Mouse (Mus musculus): ENCODE results near the gene Tlx2. TPM values are rescaled to one million over a fixed set of nuclear protein-coding genes. Genes with fewer than 3 reads are reported as not detected.

Gene Tlx2
- polyA plus RNA-seq, 1 experiment from 2014 or later, result not detected

DNA sequence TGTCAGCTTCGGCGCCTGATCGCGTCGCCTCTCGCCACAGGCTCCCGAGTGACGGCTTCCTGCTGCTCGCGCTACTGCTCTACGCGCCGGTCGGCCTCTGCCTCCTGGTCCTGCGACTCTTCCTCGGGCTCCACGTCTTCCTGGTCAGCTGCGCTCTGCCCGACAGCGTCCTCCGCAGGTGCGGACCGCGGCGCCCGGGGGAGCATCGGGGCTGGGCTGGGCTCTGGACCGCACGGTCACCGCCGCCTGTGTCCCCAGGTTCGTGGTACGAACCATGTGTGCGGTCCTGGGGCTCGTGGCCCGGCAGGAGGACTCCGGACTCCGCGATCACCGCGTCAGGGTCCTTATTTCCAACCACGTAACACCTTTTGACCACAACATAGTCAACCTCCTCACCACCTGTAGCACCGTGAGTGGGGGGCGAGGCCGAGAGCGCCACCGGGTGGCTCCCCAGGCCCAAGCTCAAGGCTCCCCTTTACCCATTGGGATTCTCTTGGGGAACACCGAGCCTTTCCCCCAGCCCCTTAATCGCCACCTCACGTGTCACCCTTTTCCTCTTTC lies 15.1 kb downstream of the Tlx2 start, which contains the start of gene Htra2:
Gene Htra2 (minus strand): TSS at position 403 of the 561 bp plus-strand sequence.
- peak within 1 kb of the TSS; percentile 95 for H3K27ac ChIP-seq (ENCODE audit: low read depth)
- ATAC-seq (peak; percentile 22), DNase-seq (no peak)
- peak within 1 kb of the TSS; percentile 92 for H3K4me3 ChIP-seq (ENCODE audit: low read depth, low read length)
- H3K4me2 ChIP-seq (ENCODE audit: low read depth, low read length), result peak within 1 kb of the TSS; percentile 99
- peaks cover 25% of the 10 kb centered on the region for H3K4me1 ChIP-seq (ENCODE audit: insufficient read depth)
- peak within 1 kb of the TSS; percentile 95 for H3K9ac ChIP-seq (replicated peaks)
- peaks cover 32% of the 10 kb centered on the region for H3K36me3 ChIP-seq (replicated peaks; ENCODE audit: insufficient read depth, low read length)
- no peaks in the 10 kb centered on the region for H3K9me3 ChIP-seq (ENCODE audit: low read length)
- TF ChIP-seq CTCF (IDR thresholded peaks at IDR 0.05; ENCODE audit: low read depth) (peak; percentile 69), EP300 (IDR thresholded peaks at IDR 0.05; ENCODE audit: low read depth) (no peak)
- no peaks in the 10 kb centered on the region for H3K27me3 ChIP-seq (ENCODE audit: insufficient read depth, low read length)
- WGBS (ENCODE audit: insufficient replicate concordance), result 0% methylated on average over 49 of the region's 50 CpGs

DNA sequence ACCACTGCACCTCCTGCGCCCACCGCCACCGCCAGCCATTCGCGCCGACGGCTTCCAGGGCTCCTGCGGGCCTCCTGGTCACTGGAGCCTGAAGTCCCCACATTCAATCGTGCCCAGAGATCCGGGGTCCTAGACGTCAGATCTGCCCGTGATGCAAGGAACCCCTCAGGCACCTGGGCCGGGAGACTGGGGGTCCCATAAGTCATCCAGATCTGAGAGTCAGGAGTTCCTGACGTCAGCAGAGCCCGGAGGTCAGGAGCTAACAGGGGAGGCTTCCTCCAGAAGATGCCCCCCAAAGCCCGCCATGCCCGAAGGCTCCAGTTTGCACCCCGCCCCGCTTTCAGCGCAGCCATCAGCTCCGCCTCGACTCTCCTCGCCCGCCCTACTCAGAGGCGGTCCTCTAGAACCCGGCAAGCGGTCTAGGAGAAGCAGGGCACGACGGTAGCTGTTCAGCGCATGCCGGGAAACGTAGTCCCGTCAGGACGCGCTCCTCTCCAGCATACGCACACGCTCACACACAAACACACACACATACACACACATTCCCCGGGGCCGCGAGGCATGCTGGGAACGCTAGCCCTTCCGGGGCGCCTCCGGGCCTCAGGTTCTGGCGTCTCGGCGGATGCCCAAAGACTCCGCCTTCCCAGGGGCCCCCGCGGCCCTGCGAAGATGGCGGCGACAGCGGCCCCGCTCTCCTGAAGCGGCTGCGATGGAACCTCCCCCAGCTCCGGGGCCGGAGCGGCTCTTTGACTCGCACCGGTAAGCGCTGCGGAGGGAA lies 15.8 kb downstream of the Tlx2 start, which contains the start of gene Aup1:
Gene Aup1 (plus strand): TSS at position 448 of the 778 bp plus-strand sequence.
- WGBS (ENCODE audit: insufficient replicate concordance), result under 1% methylated on average over 56 of the region's 64 CpGs
- Histone ChIP-seq H3K4me1 (ENCODE audit: insufficient read depth) (peaks cover 25% of the 10 kb centered on the region), H3K4me3 (ENCODE audit: low read depth, low read length) (peak within 1 kb of the TSS; percentile 92), H3K9ac (replicated peaks) (peak within 1 kb of the TSS; percentile 95), H3K9me3 (ENCODE audit: low read length) (no peaks in the 10 kb centered on the region), H3K27ac (ENCODE audit: low read depth) (peak within 1 kb of the TSS; percentile 95), H3K4me2 (ENCODE audit: low read depth, low read length) (peak within 1 kb of the TSS; percentile 99), H3K27me3 (ENCODE audit: insufficient read depth, low read length) (no peaks in the 10 kb centered on the region), H3K36me3 (replicated peaks; ENCODE audit: insufficient read depth, low read length) (peaks cover 32% of the 10 kb centered on the region)
- peak; percentile 83 for TF ChIP-seq EP300 (IDR thresholded peaks at IDR 0.05; ENCODE audit: low read depth)
- no peak for TF ChIP-seq CTCF (IDR thresholded peaks at IDR 0.05; ENCODE audit: low read depth)
- ATAC-seq, result peak; percentile 91
- peak; percentile 98 for DNase-seq

DNA sequence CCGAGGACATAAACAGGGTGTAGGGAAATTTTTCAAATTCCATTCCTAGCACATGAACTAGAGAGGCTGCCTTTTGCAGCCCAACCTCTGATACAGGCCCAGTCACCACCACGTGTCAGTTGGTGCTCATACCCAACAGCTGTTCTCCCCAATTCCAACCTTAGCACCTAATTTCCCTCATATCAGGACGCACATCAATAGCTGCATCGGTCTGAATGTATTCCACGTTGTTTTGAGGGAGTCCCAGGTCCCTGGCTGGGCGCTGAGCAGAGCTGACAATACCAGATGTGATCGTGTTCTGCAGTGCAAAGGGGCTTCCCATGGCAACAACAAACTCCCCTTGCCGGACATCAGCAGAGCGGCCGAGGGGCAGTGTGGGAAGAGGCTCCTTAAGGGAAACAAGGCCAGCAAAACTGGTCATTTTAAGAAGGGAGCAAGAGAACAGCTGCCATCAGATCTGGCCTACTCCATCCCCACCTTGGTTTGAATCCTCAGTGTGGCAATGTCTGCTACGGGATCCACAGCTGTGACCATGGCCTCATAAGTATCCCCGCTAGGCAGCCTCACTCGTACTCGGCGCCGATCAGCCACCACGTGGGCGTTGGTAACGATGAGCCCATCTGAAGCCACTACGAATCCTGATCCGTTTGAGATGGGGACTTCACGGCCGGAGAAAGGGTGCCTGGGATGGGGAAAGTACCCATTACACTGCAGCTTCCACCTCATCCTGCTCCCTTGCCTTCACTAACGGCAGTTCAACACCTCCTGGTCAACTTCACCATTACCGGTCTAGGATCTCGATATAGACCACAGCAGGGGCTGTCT lies 16.7 kb downstream of the Tlx2 start:
- ATAC-seq, result no peak
- Histone ChIP-seq H3K27ac (ENCODE audit: low read depth) (peak overlapping the region; percentile 95), H3K9ac (replicated peaks) (peak overlapping the region; percentile 95), H3K4me2 (ENCODE audit: low read depth, low read length) (peak overlapping the region; percentile 99), H3K4me3 (ENCODE audit: low read depth, low read length) (peak overlapping the region; percentile 92), H3K4me1 (ENCODE audit: insufficient read depth) (peaks cover 23% of the 10 kb centered on the region), H3K9me3 (ENCODE audit: low read length) (no peaks in the 10 kb centered on the region), H3K27me3 (ENCODE audit: insufficient read depth, low read length) (no peaks in the 10 kb centered on the region), H3K36me3 (replicated peaks; ENCODE audit: insufficient read depth, low read length) (peaks cover 32% of the 10 kb centered on the region)
- WGBS (ENCODE audit: insufficient replicate concordance), result 2% methylated on average over 26 of the region's 26 CpGs
- peak; percentile 58 for DNase-seq
- TF ChIP-seq CTCF (IDR thresholded peaks at IDR 0.05; ENCODE audit: low read depth) (no peak), EP300 (IDR thresholded peaks at IDR 0.05; ENCODE audit: low read depth) (no peak)

DNA sequence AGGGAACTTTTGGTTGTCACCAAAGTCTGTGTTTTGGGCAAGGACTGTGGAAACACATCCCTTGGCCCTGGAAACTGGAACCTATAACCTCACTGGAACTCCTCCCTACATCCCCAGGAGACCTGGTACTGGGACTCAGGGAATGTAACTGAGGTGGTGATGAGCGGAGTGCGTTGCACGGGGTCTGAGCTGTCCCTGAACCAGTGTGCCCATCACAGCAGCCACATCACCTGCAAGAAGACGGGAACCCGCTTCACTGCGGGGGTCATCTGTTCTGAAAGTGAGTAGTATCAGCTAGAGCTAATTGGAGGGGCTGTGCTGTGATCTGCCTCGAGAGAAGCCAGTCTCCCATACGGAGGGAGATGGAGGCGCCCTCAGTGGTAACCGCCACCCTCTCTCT lies 20.7 kb downstream of the Tlx2 start:
- no peaks in the 10 kb centered on the region for H3K9me3 ChIP-seq (ENCODE audit: low read length)
- TF ChIP-seq EP300 (IDR thresholded peaks at IDR 0.05; ENCODE audit: low read depth) (no peak), CTCF (IDR thresholded peaks at IDR 0.05; ENCODE audit: low read depth) (no peak)
- WGBS (ENCODE audit: insufficient replicate concordance), result 71% methylated on average over 10 of the region's 10 CpGs
- no peak overlapping the region for H3K27ac ChIP-seq (ENCODE audit: low read depth)
- H3K9ac ChIP-seq (replicated peaks), result no peak overlapping the region
- no peaks in the 10 kb centered on the region for H3K27me3 ChIP-seq (ENCODE audit: insufficient read depth, low read length)
- peaks cover 16% of the 10 kb centered on the region; the same call in 1 of the 2 replicates for H3K4me1 ChIP-seq (ENCODE audit: insufficient read depth)
- no peak overlapping the region for H3K4me3 ChIP-seq (ENCODE audit: low read depth, low read length)
- peaks cover 15% of the 10 kb centered on the region for H3K36me3 ChIP-seq (replicated peaks; ENCODE audit: insufficient read depth, low read length)
- no peak overlapping the region for H3K4me2 ChIP-seq (ENCODE audit: low read depth, low read length)
- ATAC-seq (no peak), DNase-seq (no peak)

DNA sequence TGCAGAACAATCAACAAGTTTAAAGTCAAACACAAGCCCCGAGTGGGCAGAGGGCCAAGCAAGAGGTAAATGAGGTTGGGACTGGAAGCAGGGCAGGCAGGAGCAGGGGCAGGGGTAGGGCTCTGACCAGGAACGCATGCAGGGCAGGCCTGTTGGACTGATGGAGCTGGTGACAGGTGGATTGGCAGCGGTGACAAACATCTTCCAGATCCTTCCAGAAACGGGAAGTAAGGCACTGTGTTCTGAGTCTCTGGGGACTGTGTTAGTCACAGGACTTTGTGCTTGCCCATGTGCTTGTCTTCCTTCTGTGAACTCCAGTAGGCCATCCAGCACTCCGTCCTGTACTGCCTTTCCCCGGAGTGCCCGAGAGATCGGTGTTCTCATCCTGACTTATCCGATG lies 25.4 kb downstream of the Tlx2 start:
- 0 out of 2 replicates have a peak, but pooled peaks cover 4% of the 10 kb centered on the region for H3K4me1 ChIP-seq (ENCODE audit: insufficient read depth)
- H3K9ac ChIP-seq (replicated peaks), result no peak overlapping the region
- H3K27ac ChIP-seq (ENCODE audit: low read depth), result no peak overlapping the region
- 57% methylated on average over 9 of the region's 9 CpGs for WGBS (ENCODE audit: insufficient replicate concordance)
- DNase-seq (no peak), ATAC-seq (peak; percentile 27; the same call in 1 of the 2 replicates)
- no peaks in the 10 kb centered on the region for H3K9me3 ChIP-seq (ENCODE audit: low read length)
- TF ChIP-seq EP300 (IDR thresholded peaks at IDR 0.05; ENCODE audit: low read depth) (no peak), CTCF (IDR thresholded peaks at IDR 0.05; ENCODE audit: low read depth) (no peak)
- H3K4me2 ChIP-seq (ENCODE audit: low read depth, low read length), result no peak overlapping the region
- no peaks in the 10 kb centered on the region for H3K27me3 ChIP-seq (ENCODE audit: insufficient read depth, low read length)
- no peak overlapping the region for H3K4me3 ChIP-seq (ENCODE audit: low read depth, low read length)
- no peaks in the 10 kb centered on the region for H3K36me3 ChIP-seq (replicated peaks; ENCODE audit: insufficient read depth, low read length)
